Mouse (Mus musculus) hindbrain, postnatal 0 days (tissue): Measurements from ENCODE around the gene Rps21. TPM values are rescaled to one million over a fixed set of nuclear protein-coding genes. Genes with fewer than 3 reads are reported as not detected.
"Not testable (repeated sequence)": the region's sequence is repeated elsewhere in the genome, so short reads cannot be mapped to it uniquely, and the experiment has no call there.

Experiments used
- ATAC-seq: fragments of 200-750 bp; cut with Nextera tagmentation; 2 replicates; pipeline ENCODE4 v1.8.0; 2017; ENCODE audit warnings: mild to moderate bottlenecking, moderate TSS enrichment, moderate library complexity
- DNase-seq: peaks from one replicate; pipeline ENCODE4 v3.0.0-alpha.2; 2015; ENCODE audit warnings: low spot score
- H3K27ac ChIP-seq: fragments of 300-500 bp; sonication (generic); 2 replicates; pipeline ENCODE4 v1.5.1; 2014; ENCODE audit warnings: mild to moderate bottlenecking
- H3K27me3 ChIP-seq: fragments of 300-500 bp; sonication (generic); 2 replicates; pipeline ENCODE4 v1.6.1; 2014; ENCODE audit warnings: low read length, mixed read lengths; ENCODE audit not compliant: insufficient read depth
- H3K36me3 ChIP-seq: fragments of 300-500 bp; sonication (generic); 2 replicates; pipeline ENCODE4 v1.6.1; 2014; ENCODE audit warnings: low read length, mixed read lengths; ENCODE audit not compliant: insufficient read depth
- H3K4me1 ChIP-seq: fragments of 300-500 bp; sonication (generic); 2 replicates; pipeline ENCODE4 v1.6.1; 2014; ENCODE audit warnings: antibody characterized with exemption, low read length, mixed read lengths; ENCODE audit not compliant: insufficient read depth
- H3K4me2 ChIP-seq: fragments of 300-500 bp; sonication (generic); 2 replicates; pipeline ENCODE4 v1.6.1; 2014; ENCODE audit warnings: low read depth, mild to moderate bottlenecking, low read length, moderate library complexity, mixed read lengths
- H3K4me3 ChIP-seq: fragments of 300-500 bp; sonication (generic); 2 replicates; pipeline ENCODE4 v1.5.1; 2014; ENCODE audit warnings: low read length
- H3K9ac ChIP-seq: fragments of 300-500 bp; sonication (generic); replicated peaks from 2 replicates; pipeline ENCODE4 v1.6.1; 2014; ENCODE audit warnings: mild to moderate bottlenecking, low read length, moderate library complexity, mixed read lengths
- H3K9me3 ChIP-seq: fragments of 300-500 bp; sonication (generic); 2 replicates; pipeline ENCODE4 v1.6.1; 2016; ENCODE audit warnings: low read length, mixed read lengths
- CTCF ChIP-seq: IDR thresholded peaks from 2 replicates; pipeline ENCODE4 v1.5.1; 2016; ENCODE audit warnings: antibody characterized with exemption, control low read depth, low read depth
- WGBS: fragments of 180-500 bp; shearing (Covaris S2); extraction: QIAGEN DNeasy Blood & Tissue Kit; methylation state at CpG from one replicate; pipeline ENCODE4 v1.1.7; 2014; 5-methylcytosine and 5-hydroxymethylcytosine counted together
- polyA plus RNA-seq: library from polyadenylated mRNA; unstranded; fragments of >200 nt; fragmentation: Nextera tagmentation; extraction: Ambion mirVana; gene quantifications from 2 replicates; pipeline ENCODE4 v1.2.1, GENCODE M21; 2015
- total RNA-seq: library from RNA; depleted of rRNA; stranded (reverse); fragments of >200 nt; gene quantifications from 2 replicates; pipeline ENCODE4 v1.2.3, GENCODE M21; 2014

Gene Rps21
- total and polyA plus RNA-seq, 2 experiments from 2014 or later = 465 to 857 TPM

GRCm38 (mm10) chr2:180257963-180258865 lies 1.0 kb downstream of the Rps21 start:
- WGBS = 54% methylated on average over 11 of the region's 11 CpGs
- Histone ChIP-seq H3K4me2 (peak overlapping the region; percentile 88), H3K27me3 (no peaks in the 10 kb centered on the region), H3K27ac (peak overlapping the region; percentile 92), H3K9ac (peak overlapping the region; percentile 88), H3K4me1 (peaks cover 7% of the 10 kb centered on the region), H3K9me3 (no peaks in the 10 kb centered on the region), H3K4me3 (peak overlapping the region; percentile 81), H3K36me3 (peaks cover 34% of the 10 kb centered on the region; the same call in 1 of the 2 replicates)
- TF ChIP-seq CTCF = no peak
- ATAC-seq (no peak), DNase-seq (no peak)

GRCm38 (mm10) chr2:180258951-180259484 lies 1.8 kb downstream of the Rps21 start:
- H3K36me3 ChIP-seq = peaks cover 42% of the 10 kb centered on the region; the same call in 1 of the 2 replicates
- H3K27me3 ChIP-seq, H3K4me1 ChIP-seq, H3K4me2 ChIP-seq, DNase-seq, H3K9ac ChIP-seq, H3K27ac ChIP-seq, H3K9me3 ChIP-seq, H3K4me3 ChIP-seq, ATAC-seq: not testable (repeated sequence)
- WGBS = 76% methylated on average over 10 of the region's 10 CpGs

- not testable (repeated sequence) for H3K4me3 ChIP-seq, ATAC-seq, H3K9me3 ChIP-seq, H3K27me3 ChIP-seq, H3K27ac ChIP-seq, H3K9ac ChIP-seq, DNase-seq, H3K4me2 ChIP-seq, H3K4me1 ChIP-seq
- peaks cover 42% of the 10 kb centered on the region; the same call in 1 of the 2 replicates for H3K36me3 ChIP-seq
- 63% methylated on average over 17 of the region's 17 CpGs for WGBS
These were observed 2.8 kb downstream of the Rps21 start for GRCm38 (mm10) chr2:180259826-180260609.

GRCm38 (mm10) chr2:180260610-180261480 lies 3.7 kb downstream of the Rps21 start:
- H3K36me3 ChIP-seq = peaks cover 42% of the 10 kb centered on the region; the same call in 1 of the 2 replicates
- no peak for DNase-seq

GRCm38 (mm10) chr2:180261901-180262300 lies 4.7 kb downstream of the Rps21 start:
- H3K4me2 ChIP-seq = no peak overlapping the region
- H3K4me1 ChIP-seq = peaks cover 4% of the 10 kb centered on the region; the same call in 1 of the 2 replicates
- DNase-seq = no peak
- TF ChIP-seq CTCF = no peak
- no peaks in the 10 kb centered on the region for H3K27me3 ChIP-seq
- 91% methylated on average over 7 of the region's 7 CpGs for WGBS
- H3K36me3 ChIP-seq = peaks cover 43% of the 10 kb centered on the region; the same call in 1 of the 2 replicates
- H3K9ac ChIP-seq = no peak overlapping the region
- H3K4me3 ChIP-seq = no peak overlapping the region
- no peak overlapping the region for H3K27ac ChIP-seq
- no peaks in the 10 kb centered on the region for H3K9me3 ChIP-seq
- ATAC-seq = no peak

More at GRCm38 (mm10) chr2:180260610-180261480, 3.7 kb downstream of the Rps21 start:
- Histone ChIP-seq H3K4me2 (no peak overlapping the region), H3K4me1 (peaks cover 7% of the 10 kb centered on the region), H3K27me3 (no peaks in the 10 kb centered on the region), H3K9ac (no peak overlapping the region), H3K9me3 (no peaks in the 10 kb centered on the region), H3K27ac (no peak overlapping the region), H3K4me3 (no peak overlapping the region)
- no peak for ATAC-seq
- no peak for TF ChIP-seq CTCF
- WGBS = 68% methylated on average over 8 of the region's 8 CpGs

GRCm38 (mm10) chr2:180262441-180262840 lies 5.3 kb downstream of the Rps21 start:
- no peak for TF ChIP-seq CTCF
- Histone ChIP-seq H3K4me2 (no peak overlapping the region), H3K4me3 (no peak overlapping the region), H3K27ac (no peak overlapping the region), H3K27me3 (no peaks in the 10 kb centered on the region), H3K9me3 (no peaks in the 10 kb centered on the region), H3K36me3 (peaks cover 47% of the 10 kb centered on the region), H3K4me1 (peaks cover 4% of the 10 kb centered on the region; the same call in 1 of the 2 replicates), H3K9ac (no peak overlapping the region)
- ATAC-seq (no peak), DNase-seq (no peak)
- WGBS = 71% methylated on average over 3 of the region's 3 CpGs
